Mouse (Mus musculus) thymus, adult 2 months (tissue): ENCODE data around the gene Wrap53.

Experiments used
- CTCF ChIP-seq: fragments of 200-500 bp; IDR thresholded peaks from 2 replicates; pipeline ENCODE4 v1.5.1; 2012; ENCODE audit warnings: mild to moderate bottlenecking, control low read depth, low read length, moderate library complexity, borderline replicate concordance; ENCODE audit not compliant: control insufficient read depth, poor library complexity, insufficient read depth; ENCODE audit errors: extremely low read depth
- POLR2A ChIP-seq: fragments of 200-500 bp; IDR thresholded peaks from 2 replicates; pipeline ENCODE4 v1.6.1; 2012; ENCODE audit warnings: mild to moderate bottlenecking, low read length, control low read depth, moderate library complexity; ENCODE audit not compliant: control insufficient read depth, poor library complexity, insufficient read depth; ENCODE audit errors: extremely low read depth

DNA sequence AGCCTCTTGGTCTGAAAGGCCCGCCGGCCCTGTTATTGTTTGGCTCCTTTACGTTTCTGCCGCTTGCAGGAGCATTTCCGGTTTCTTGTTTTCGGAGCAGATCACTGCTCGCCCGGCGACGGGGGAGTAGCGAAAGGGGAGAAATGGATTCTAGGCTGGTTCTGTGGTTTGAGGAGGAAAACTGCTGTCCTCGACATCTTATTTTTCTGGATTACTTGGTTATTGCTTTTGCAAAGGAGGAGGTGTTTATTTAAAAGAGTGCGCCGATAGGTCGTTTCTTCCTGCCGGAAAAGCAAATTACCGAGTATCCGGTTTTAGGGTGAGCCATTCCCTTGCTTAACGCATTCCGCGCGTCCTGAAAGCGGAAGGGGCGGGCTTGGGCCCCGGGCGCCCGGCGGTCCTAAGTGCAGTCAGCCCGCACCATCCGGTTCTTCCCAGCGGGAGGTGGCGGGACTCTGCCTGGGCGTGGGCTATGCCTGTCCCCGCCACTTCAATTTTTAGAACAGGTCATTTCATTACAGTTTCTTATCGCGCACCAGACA is 1.2 kb upstream of the Wrap53 start:
- TF ChIP-seq CTCF (no peak; the same call in 1 of the 2 replicates), POLR2A (0 out of 2 replicates have a peak, but pooled peaks have one; percentile 43)
